8 mouse cellular contexts compared by ENCODE assay signal in the genomic region with DNA sequence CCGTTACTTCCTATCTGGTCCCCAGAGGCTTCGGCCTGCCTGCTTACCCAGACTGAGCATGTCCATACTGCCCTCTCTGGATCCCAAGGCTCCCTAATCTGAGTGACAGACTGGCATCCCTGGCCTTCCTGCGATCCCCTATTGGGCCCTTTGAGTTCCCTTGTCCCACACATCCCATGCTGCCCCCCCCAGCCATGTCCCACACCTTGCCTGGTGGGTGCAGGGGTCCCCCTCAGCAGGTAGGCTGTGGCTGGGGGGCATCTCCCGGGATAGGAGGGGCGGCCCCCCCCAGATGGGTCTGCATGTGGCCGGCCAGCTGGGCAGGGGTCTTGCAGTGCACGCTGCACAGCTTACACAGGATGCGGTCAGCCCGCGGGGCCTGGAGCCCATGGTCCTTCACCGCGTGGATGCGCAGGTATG. TPM values are rescaled to one million over a fixed set of nuclear protein-coding genes. Genes with fewer than 3 reads are reported as not detected.
A peak's percentile ranks its signal among the peaks of the same experiment; 100 is the strongest.
DNase-seq lines count a peak whose midpoint lies in the region; ATAC-seq lines count a peak whose summit lies in the region.

No protein-coding gene starts in this region.

- H3K4me3 ChIP-seq in kidney, embryonic 16.5 days (ENCODE audit: low read length), result peak overlapping the region; percentile 95
- H3K4me3 ChIP-seq in forebrain, embryonic 16.5 days (replicated peaks; ENCODE audit: low read length), result peak overlapping the region; percentile 60
- H3K4me3 ChIP-seq in liver, embryonic 12.5 days, result peak overlapping the region; percentile 90

- no peak for ATAC-seq in kidney, embryonic 16.5 days (ENCODE audit: low FRiP score, low TSS enrichment)
- ATAC-seq in forebrain, embryonic 16.5 days, result no peak
- ATAC-seq in liver, embryonic 12.5 days, result no peak

- H3K9me3 ChIP-seq in kidney, embryonic 16.5 days (ENCODE audit: low read length), result no peaks in the 10 kb centered on the region
- H3K9me3 ChIP-seq in forebrain, embryonic 16.5 days (ENCODE audit: control insufficient read depth, low read length), result no peaks in the 10 kb centered on the region
- H3K9me3 ChIP-seq in liver, embryonic 12.5 days (replicated peaks), result no peaks in the 10 kb centered on the region

- H3K27ac ChIP-seq in kidney, embryonic 16.5 days (ENCODE audit: low read length), result peak overlapping the region; percentile 43; the same call in 1 of the 2 replicates
- no peak overlapping the region for H3K27ac ChIP-seq in forebrain, embryonic 16.5 days (ENCODE audit: low read length)
- H3K27ac ChIP-seq in liver, embryonic 12.5 days, result peak overlapping the region; percentile 98

- WGBS in kidney, embryonic 16.5 days, result 83% methylated on average over 13 of the region's 13 CpGs
- WGBS in forebrain, embryonic 16.5 days, result 70% methylated on average over 13 of the region's 13 CpGs
- 81% methylated on average over 13 of the region's 13 CpGs for WGBS in liver, embryonic 12.5 days (ENCODE audit: insufficient replicate concordance)

- peaks cover 33% of the 10 kb centered on the region for H3K36me3 ChIP-seq in kidney, embryonic 16.5 days (ENCODE audit: insufficient read depth, low read length)
- H3K36me3 ChIP-seq in forebrain, embryonic 16.5 days (ENCODE audit: control insufficient read depth, insufficient read depth), result peaks cover 7% of the 10 kb centered on the region
- peaks cover 46% of the 10 kb centered on the region for H3K36me3 ChIP-seq in liver, embryonic 12.5 days

- peaks cover 71% of the 10 kb centered on the region for H3K4me1 ChIP-seq in kidney, embryonic 16.5 days (ENCODE audit: insufficient read depth, low read length)
- peaks cover 71% of the 10 kb centered on the region for H3K4me1 ChIP-seq in forebrain, embryonic 16.5 days (replicated peaks; ENCODE audit: control insufficient read depth, insufficient read depth, low read length)
- peaks cover 76% of the 10 kb centered on the region for H3K4me1 ChIP-seq in liver, embryonic 12.5 days

- H3K4me2 ChIP-seq in kidney, embryonic 16.5 days (replicated peaks; ENCODE audit: low read depth, low read length), result peak overlapping the region; percentile 87
- peak overlapping the region; percentile 92 for H3K4me2 ChIP-seq in forebrain, embryonic 16.5 days (ENCODE audit: low read length)
- peak overlapping the region; percentile 98 for H3K4me2 ChIP-seq in liver, embryonic 12.5 days

- H3K9ac ChIP-seq in kidney, embryonic 16.5 days (replicated peaks; ENCODE audit: low read length), result peak overlapping the region; percentile 97
- peak overlapping the region; percentile 92 for H3K9ac ChIP-seq in forebrain, embryonic 16.5 days (replicated peaks; ENCODE audit: low read depth, low read length)
- H3K9ac ChIP-seq in liver, embryonic 12.5 days, result peak overlapping the region; percentile 100

- no peaks in the 10 kb centered on the region for H3K27me3 ChIP-seq in kidney, embryonic 16.5 days (ENCODE audit: insufficient read depth, low read length)
- no peaks in the 10 kb centered on the region for H3K27me3 ChIP-seq in forebrain, embryonic 16.5 days (replicated peaks; ENCODE audit: control insufficient read depth, insufficient read depth, low read length)
- no peaks in the 10 kb centered on the region for H3K27me3 ChIP-seq in liver, embryonic 12.5 days (replicated peaks)

- intact Hi-C loops in left cerebral cortex, postnatal 4 days (cut with DNase I), result no loop called here

- no peak for DNase-seq in kidney, adult 9 months
- peak; percentile 56 for DNase-seq in cerebellum, adult 8-10 months
- DNase-seq in layer of hippocampus, adult 9-11 months, result no peak
- DNase-seq in yolk sac, embryonic 10.5 days (ENCODE audit: low spot score), result no peak
- no peak for DNase-seq in left cerebral cortex, postnatal 4 days

RNA-seq across cellular contexts. Expression of gene Prrt2, which starts 2.3 kb away (rescaled TPM):
- 5.4 and 6.0 TPM in 2 replicates for polyA plus RNA-seq in kidney, embryonic 16.5 days (2015; fragmentation: Nextera tagmentation; extraction: Ambion mirVana)
- 21.1 and 29.9 TPM in 2 replicates for polyA plus RNA-seq in forebrain, embryonic 16.5 days (2015; fragmentation: Nextera tagmentation; extraction: Ambion mirVana)
- polyA plus RNA-seq in liver, embryonic 12.5 days (2016; fragmentation: Nextera tagmentation; extraction: Ambion mirVana), result 0.88 and 2.1 TPM in 2 replicates
- 100 to 1,000 TPM; 132 to 136 TPM for total RNA-seq in left cerebral cortex, postnatal 4 days (2021)

RNA-seq across cellular contexts. Expression of gene Gm42742, which starts 2.4 kb away (rescaled TPM):
- polyA plus RNA-seq in kidney, embryonic 16.5 days (2015; fragmentation: Nextera tagmentation; extraction: Ambion mirVana), result 34.7 and 51.6 TPM in 2 replicates
- polyA plus RNA-seq in forebrain, embryonic 16.5 days (2015; fragmentation: Nextera tagmentation; extraction: Ambion mirVana), result 54.8 and 74.1 TPM in 2 replicates
- 4.1 and 8.9 TPM in 2 replicates for polyA plus RNA-seq in liver, embryonic 12.5 days (2016; fragmentation: Nextera tagmentation; extraction: Ambion mirVana)
- total RNA-seq in left cerebral cortex, postnatal 4 days (2021), result 10 to 100 TPM; 36.7 to 48.6 TPM

RNA-seq across cellular contexts. Expression of gene Maz, which starts 3.6 kb away (rescaled TPM):
- polyA plus RNA-seq in kidney, embryonic 16.5 days (2015; fragmentation: Nextera tagmentation; extraction: Ambion mirVana), result 47.9 and 48.1 TPM in 2 replicates
- 57.9 and 58.8 TPM in 2 replicates for polyA plus RNA-seq in forebrain, embryonic 16.5 days (2015; fragmentation: Nextera tagmentation; extraction: Ambion mirVana)
- polyA plus RNA-seq in liver, embryonic 12.5 days (2016; fragmentation: Nextera tagmentation; extraction: Ambion mirVana), result 104 and 107 TPM in 2 replicates
- total RNA-seq in left cerebral cortex, postnatal 4 days (2021), result 100 to 1,000 TPM; 322 to 334 TPM

RNA-seq across cellular contexts. Expression of gene Pagr1a, which starts 6.1 kb away (rescaled TPM):
- polyA plus RNA-seq in kidney, embryonic 16.5 days (2015; fragmentation: Nextera tagmentation; extraction: Ambion mirVana), result 61.3 and 88.7 TPM in 2 replicates
- 22.9 and 39.8 TPM in 2 replicates for polyA plus RNA-seq in forebrain, embryonic 16.5 days (2015; fragmentation: Nextera tagmentation; extraction: Ambion mirVana)
- polyA plus RNA-seq in liver, embryonic 12.5 days (2016; fragmentation: Nextera tagmentation; extraction: Ambion mirVana), result 60.5 and 65.1 TPM in 2 replicates
- 10 to 100 TPM; 10.2 to 15.4 TPM for total RNA-seq in left cerebral cortex, postnatal 4 days (2021)

RNA-seq across cellular contexts. Expression of gene Pagr1b, which starts 7.0 kb away (rescaled TPM):
- 1.2 TPM in 1 of 2 replicates, not detected in the other for polyA plus RNA-seq in kidney, embryonic 16.5 days (2015; fragmentation: Nextera tagmentation; extraction: Ambion mirVana)
- polyA plus RNA-seq in forebrain, embryonic 16.5 days (2015; fragmentation: Nextera tagmentation; extraction: Ambion mirVana), result not detected in 2 replicates
- 0.57 TPM in 1 of 2 replicates, not detected in the other for polyA plus RNA-seq in liver, embryonic 12.5 days (2016; fragmentation: Nextera tagmentation; extraction: Ambion mirVana)
- 1 to 10 TPM in 1 of 2 experiments, not detected in 1; 1.6 TPM for total RNA-seq in left cerebral cortex, postnatal 4 days (2021)
